Mouse (Mus musculus): ENCODE measurements at regions not wholly inside any gene's neighbourhood (a gene's known extent, or its start where the extent isn't known, plus 50 kb on each side); places are given as distances from the start of the nearest gene placed in this dataset.

- no peak overlapping the region for H3K4me3 ChIP-seq
- no peak overlapping the region for H3ac ChIP-seq (ENCODE audit: control insufficient read depth, insufficient read length)
- no peaks in the 10 kb centered on the region for H3K36me3 ChIP-seq (ENCODE audit: control insufficient read depth, insufficient read depth)
- H3K4me2 ChIP-seq (ENCODE audit: low read depth) = no peak overlapping the region
- TF ChIP-seq E2F4 (IDR thresholded peaks at IDR 0.05; ENCODE audit: insufficient read depth) (no peak), MYOD1 (IDR thresholded peaks at IDR 0.05; ENCODE audit: control insufficient read depth in 1 of 3, insufficient read length in 2 of 3, low read depth in 2 of 3) (no peak), MYOG (IDR thresholded peaks at IDR 0.05; ENCODE audit: control insufficient read depth in 1 of 3, insufficient read depth in 1 of 3, insufficient read length in 2 of 3, low read depth in 2 of 3) (no peak), POLR2A (IDR thresholded peaks at IDR 0.05; ENCODE audit: insufficient read length, low read depth) (no peak), SRF (IDR thresholded peaks at IDR 0.05; ENCODE audit: control insufficient read depth, insufficient read length, low read depth) (no peak), POLR2AphosphoS2 (IDR thresholded peaks at IDR 0.05; ENCODE audit: insufficient read length, low read depth) (no peak), TCF12 (IDR thresholded peaks at IDR 0.05; ENCODE audit: insufficient read depth, poor library complexity, severe bottlenecking) (no peak), CEBPB (IDR thresholded peaks at IDR 0.05; ENCODE audit: insufficient read depth, poor library complexity, severe bottlenecking) (no peak), TCF3 (IDR thresholded peaks at IDR 0.05; ENCODE audit: insufficient read length, low read depth) (no peak), USF1 (IDR thresholded peaks at IDR 0.05; ENCODE audit: low read depth) (no peak), MAX (IDR thresholded peaks at IDR 0.05; ENCODE audit: low read depth) (no peak)
- no peaks in the 10 kb centered on the region for H3K79me2 ChIP-seq (ENCODE audit: control insufficient read depth, insufficient read depth)
- no peaks in the 10 kb centered on the region for H3K27me3 ChIP-seq (ENCODE audit: control insufficient read depth, insufficient read depth, insufficient read length)
Measured at GRCm38 (mm10) chr3:110755266-110755665, 504.5 kb upstream of the Prmt6 start.

DNA sequence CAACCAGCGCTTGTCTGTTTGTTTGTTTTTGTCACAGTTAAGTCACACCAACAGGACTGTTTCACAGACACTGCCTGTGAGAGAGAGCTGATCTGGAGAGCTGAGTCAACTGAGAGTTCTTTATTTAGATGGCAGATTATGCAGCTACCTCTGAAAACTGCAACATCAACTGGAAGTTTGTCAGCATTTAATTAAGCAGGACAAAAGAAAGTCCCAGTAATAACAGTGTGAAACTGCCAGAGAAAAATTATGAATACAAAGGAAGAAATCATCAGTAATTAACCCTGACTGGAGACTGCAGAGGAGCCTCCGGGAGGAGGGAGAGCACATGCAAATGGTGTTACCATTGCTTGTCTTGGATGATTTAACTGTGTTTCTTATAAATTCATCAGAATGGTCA, 495.5 kb upstream of the Prmt6 start:
- Histone ChIP-seq H3K4me2 (ENCODE audit: low read depth) (no peak overlapping the region), H3K4me3 (no peak overlapping the region), H3ac (ENCODE audit: control insufficient read depth, insufficient read length) (no peak overlapping the region), H3K27me3 (ENCODE audit: control insufficient read depth, insufficient read depth, insufficient read length) (no peaks in the 10 kb centered on the region), H3K36me3 (ENCODE audit: control insufficient read depth, insufficient read depth) (no peaks in the 10 kb centered on the region), H3K79me2 (ENCODE audit: control insufficient read depth, insufficient read depth) (no peaks in the 10 kb centered on the region)
- no peak for TF ChIP-seq CEBPB (IDR thresholded peaks at IDR 0.05; ENCODE audit: insufficient read depth, poor library complexity, severe bottlenecking)
- TF ChIP-seq MYOG (IDR thresholded peaks at IDR 0.05; ENCODE audit: control insufficient read depth in 1 of 3, insufficient read depth in 1 of 3, insufficient read length in 2 of 3, low read depth in 2 of 3) = no peak
- no peak for TF ChIP-seq POLR2AphosphoS2 (IDR thresholded peaks at IDR 0.05; ENCODE audit: insufficient read length, low read depth)
- TF ChIP-seq TCF3 (IDR thresholded peaks at IDR 0.05; ENCODE audit: insufficient read length, low read depth) = no peak
- TF ChIP-seq E2F4 (IDR thresholded peaks at IDR 0.05; ENCODE audit: insufficient read depth) = no peak

- Histone ChIP-seq H3K4me2 (ENCODE audit: low read depth) (no peak overlapping the region), H3K36me3 (ENCODE audit: control insufficient read depth, insufficient read depth) (no peaks in the 10 kb centered on the region), H3K4me3 (no peak overlapping the region), H3K27me3 (ENCODE audit: control insufficient read depth, insufficient read depth, insufficient read length) (no peaks in the 10 kb centered on the region), H3ac (ENCODE audit: control insufficient read depth, insufficient read length) (no peak overlapping the region), H3K79me2 (ENCODE audit: control insufficient read depth, insufficient read depth) (no peaks in the 10 kb centered on the region)
- TF ChIP-seq POLR2AphosphoS2 (IDR thresholded peaks at IDR 0.05; ENCODE audit: insufficient read length, low read depth) (no peak), TCF3 (IDR thresholded peaks at IDR 0.05; ENCODE audit: insufficient read length, low read depth) (no peak), MAX (IDR thresholded peaks at IDR 0.05; ENCODE audit: low read depth) (no peak), MYOD1 (IDR thresholded peaks at IDR 0.05; ENCODE audit: control insufficient read depth in 1 of 3, insufficient read length in 2 of 3, low read depth in 2 of 3) (no peak), SRF (IDR thresholded peaks at IDR 0.05; ENCODE audit: control insufficient read depth, insufficient read length, low read depth) (no peak), TCF12 (IDR thresholded peaks at IDR 0.05; ENCODE audit: insufficient read depth, poor library complexity, severe bottlenecking) (no peak), MYOG (IDR thresholded peaks at IDR 0.05; ENCODE audit: control insufficient read depth in 1 of 3, insufficient read depth in 1 of 3, insufficient read length in 2 of 3, low read depth in 2 of 3) (no peak), CEBPB (IDR thresholded peaks at IDR 0.05; ENCODE audit: insufficient read depth, poor library complexity, severe bottlenecking) (no peak), REST (IDR thresholded peaks at IDR 0.05; ENCODE audit: insufficient read depth, insufficient read length) (no peak), USF1 (IDR thresholded peaks at IDR 0.05; ENCODE audit: low read depth) (no peak), E2F4 (IDR thresholded peaks at IDR 0.05; ENCODE audit: insufficient read depth) (no peak), POLR2A (IDR thresholded peaks at IDR 0.05; ENCODE audit: insufficient read length, low read depth) (no peak)
Measured at GRCm38 (mm10) chr3:110700122-110700521, 449.3 kb upstream of the Prmt6 start.

- Histone ChIP-seq H3K36me3 (ENCODE audit: control insufficient read depth, insufficient read depth) (no peaks in the 10 kb centered on the region), H3ac (ENCODE audit: control insufficient read depth, insufficient read length) (no peak overlapping the region), H3K27me3 (ENCODE audit: control insufficient read depth, insufficient read depth, insufficient read length) (no peaks in the 10 kb centered on the region), H3K4me2 (ENCODE audit: low read depth) (no peak overlapping the region), H3K79me2 (ENCODE audit: control insufficient read depth, insufficient read depth) (no peaks in the 10 kb centered on the region), H3K4me3 (no peak overlapping the region)
- TF ChIP-seq TCF12 (IDR thresholded peaks at IDR 0.05; ENCODE audit: insufficient read depth, poor library complexity, severe bottlenecking) = no peak
- no peak for TF ChIP-seq USF1 (IDR thresholded peaks at IDR 0.05; ENCODE audit: low read depth)
- no peak for TF ChIP-seq MYOG (IDR thresholded peaks at IDR 0.05; ENCODE audit: control insufficient read depth in 1 of 3, insufficient read depth in 1 of 3, insufficient read length in 2 of 3, low read depth in 2 of 3)
- no peak for TF ChIP-seq CEBPB (IDR thresholded peaks at IDR 0.05; ENCODE audit: insufficient read depth, poor library complexity, severe bottlenecking)
- TF ChIP-seq POLR2A (IDR thresholded peaks at IDR 0.05; ENCODE audit: insufficient read length, low read depth) = no peak
- TF ChIP-seq TCF3 (IDR thresholded peaks at IDR 0.05; ENCODE audit: insufficient read length, low read depth) = no peak
- TF ChIP-seq MAX (IDR thresholded peaks at IDR 0.05; ENCODE audit: low read depth) = no peak
- no peak for TF ChIP-seq MYOD1 (IDR thresholded peaks at IDR 0.05; ENCODE audit: control insufficient read depth in 1 of 3, insufficient read length in 2 of 3, low read depth in 2 of 3)
- TF ChIP-seq POLR2AphosphoS2 (IDR thresholded peaks at IDR 0.05; ENCODE audit: insufficient read length, low read depth) = no peak
Measured at GRCm38 (mm10) chr3:110667525-110668005, 416.8 kb upstream of the Prmt6 start.

DNA sequence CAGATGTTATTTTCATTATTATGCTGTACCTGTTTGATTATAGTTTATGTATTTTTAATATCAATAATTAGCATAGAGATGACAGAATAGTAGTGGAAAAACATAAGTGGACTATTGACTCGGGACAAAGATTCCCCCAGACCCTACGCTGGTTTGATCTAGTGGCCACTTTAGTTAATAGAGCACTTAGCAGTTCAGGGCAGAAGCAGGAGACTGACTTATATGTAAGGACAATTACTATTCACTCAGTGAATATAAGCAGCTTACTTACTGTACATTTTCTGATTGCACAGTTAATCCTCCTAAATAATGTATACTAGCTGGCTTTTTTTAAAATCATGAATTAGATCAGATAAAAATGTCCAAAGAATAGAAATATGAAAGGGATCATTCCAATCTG, 416.2 kb upstream of the Prmt6 start:
- TF ChIP-seq CEBPB (IDR thresholded peaks at IDR 0.05; ENCODE audit: insufficient read depth, poor library complexity, severe bottlenecking) (no peak), POLR2A (IDR thresholded peaks at IDR 0.05; ENCODE audit: insufficient read length, low read depth) (no peak), E2F4 (IDR thresholded peaks at IDR 0.05; ENCODE audit: insufficient read depth) (no peak), MYOG (IDR thresholded peaks at IDR 0.05; ENCODE audit: control insufficient read depth in 1 of 3, insufficient read depth in 1 of 3, insufficient read length in 2 of 3, low read depth in 2 of 3) (no peak), MYOD1 (IDR thresholded peaks at IDR 0.05; ENCODE audit: control insufficient read depth in 1 of 3, insufficient read length in 2 of 3, low read depth in 2 of 3) (no peak), POLR2AphosphoS2 (IDR thresholded peaks at IDR 0.05; ENCODE audit: insufficient read length, low read depth) (no peak), MAX (IDR thresholded peaks at IDR 0.05; ENCODE audit: low read depth) (no peak)
- no peaks in the 10 kb centered on the region for H3K79me2 ChIP-seq (ENCODE audit: control insufficient read depth, insufficient read depth)
- no peaks in the 10 kb centered on the region for H3K36me3 ChIP-seq (ENCODE audit: control insufficient read depth, insufficient read depth)
- H3K27me3 ChIP-seq (ENCODE audit: control insufficient read depth, insufficient read depth, insufficient read length) = no peaks in the 10 kb centered on the region
- no peak overlapping the region for H3K4me3 ChIP-seq
- H3ac ChIP-seq (ENCODE audit: control insufficient read depth, insufficient read length) = no peak overlapping the region
- H3K4me2 ChIP-seq (ENCODE audit: low read depth) = no peak overlapping the region
